Mouse (Mus musculus): ENCODE data around the gene Card10. TPM values are rescaled to one million over a fixed set of nuclear protein-coding genes. Genes with fewer than 3 reads are reported as not detected.

The Card10 gene
- polyA plus RNA-seq, 1 experiment, result 13.0 TPM

DNA sequence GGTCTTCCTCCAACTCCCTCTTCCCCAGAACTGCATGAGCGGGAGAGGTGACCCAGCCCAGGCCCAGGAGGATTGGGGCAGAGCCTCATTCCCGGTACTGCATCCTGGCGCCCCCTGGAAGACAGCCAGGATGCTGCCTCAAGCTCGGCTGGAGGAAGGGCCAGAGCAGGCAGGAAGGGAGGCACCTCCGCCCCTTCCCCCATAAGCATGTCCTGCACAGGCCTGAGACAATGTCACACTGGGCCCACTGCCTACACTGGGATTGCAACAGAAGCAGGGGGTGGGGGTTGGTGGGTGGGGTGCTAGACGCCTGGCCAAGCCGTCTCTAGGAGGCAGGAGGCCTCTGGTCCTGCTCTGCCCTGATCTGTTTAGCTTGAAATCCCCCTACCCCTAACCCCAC, 16.9 kb downstream of the Card10 start:
- WGBS, result 78% methylated on average over 7 of the region's 7 CpGs
- DNase-seq, result no peak

GRCm38 (mm10) chr15:78785258-78785657, 17.6 kb downstream of the Card10 start:
- no peak overlapping the region for H3K4me3 ChIP-seq (ENCODE audit: control insufficient read depth, insufficient read depth, low read length)
- no peak for DNase-seq
- no peak for TF ChIP-seq CTCF (IDR thresholded peaks at IDR 0.05; ENCODE audit: borderline replicate concordance, control insufficient read depth, extremely low read depth, insufficient read depth, low read length, poor library complexity)
- TF ChIP-seq POLR2A (IDR thresholded peaks at IDR 0.05; ENCODE audit: control insufficient read depth, extremely low read depth, insufficient read depth, low read length, poor library complexity), result no peak
- no peaks in the 10 kb centered on the region for H3K36me3 ChIP-seq (ENCODE audit: control insufficient read depth, insufficient read depth, low read length)
- WGBS, result 97% methylated on average over 7 of the region's 7 CpGs
- no peaks in the 10 kb centered on the region for H3K27me3 ChIP-seq (ENCODE audit: control insufficient read depth, insufficient read depth, low read length)
- no peak overlapping the region for H3K27ac ChIP-seq (ENCODE audit: control insufficient read depth, insufficient read depth, low read length)
- no peaks in the 10 kb centered on the region for H3K4me1 ChIP-seq (replicated peaks; ENCODE audit: control insufficient read depth, insufficient read depth, low read length)

More for the DNA sequence above, 16.9 kb downstream of the Card10 start:
- TF ChIP-seq CTCF (IDR thresholded peaks at IDR 0.05; ENCODE audit: borderline replicate concordance, control insufficient read depth, extremely low read depth, insufficient read depth, low read length, poor library complexity) (no peak), POLR2A (IDR thresholded peaks at IDR 0.05; ENCODE audit: control insufficient read depth, extremely low read depth, insufficient read depth, low read length, poor library complexity) (no peak)
- Histone ChIP-seq H3K4me3 (ENCODE audit: control insufficient read depth, insufficient read depth, low read length) (no peak overlapping the region), H3K27ac (ENCODE audit: control insufficient read depth, insufficient read depth, low read length) (no peak overlapping the region), H3K27me3 (ENCODE audit: control insufficient read depth, insufficient read depth, low read length) (no peaks in the 10 kb centered on the region), H3K36me3 (ENCODE audit: control insufficient read depth, insufficient read depth, low read length) (no peaks in the 10 kb centered on the region), H3K4me1 (replicated peaks; ENCODE audit: control insufficient read depth, insufficient read depth, low read length) (0 out of 2 replicates have a peak, but pooled peaks cover 6% of the 10 kb centered on the region)

DNA sequence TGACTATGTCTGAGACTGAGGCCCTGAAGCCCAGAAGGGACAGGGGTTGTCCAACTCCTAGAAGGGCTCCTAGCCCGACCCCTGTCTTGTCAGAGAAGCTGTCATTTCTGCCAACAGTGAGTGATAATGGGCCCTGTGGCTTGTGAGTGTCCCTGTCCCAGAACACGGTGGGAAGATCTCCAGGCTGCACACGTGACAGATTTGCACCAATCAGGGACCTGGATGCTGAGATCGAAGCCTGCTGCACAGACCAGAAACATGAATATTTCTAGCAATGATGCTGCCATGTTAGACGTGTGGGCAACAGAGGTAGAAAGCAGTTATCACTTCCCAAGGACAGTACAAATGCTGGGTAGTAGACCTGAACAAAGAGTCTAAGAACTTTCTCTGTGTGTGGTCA, 18.3 kb downstream of the Card10 start:
- no peaks in the 10 kb centered on the region for H3K36me3 ChIP-seq (ENCODE audit: control insufficient read depth, insufficient read depth, low read length)
- no peak for DNase-seq
- no peaks in the 10 kb centered on the region for H3K4me1 ChIP-seq (replicated peaks; ENCODE audit: control insufficient read depth, insufficient read depth, low read length)
- H3K27me3 ChIP-seq (ENCODE audit: control insufficient read depth, insufficient read depth, low read length), result no peaks in the 10 kb centered on the region
- WGBS, result 94% methylated on average over 5 of the region's 5 CpGs
- H3K4me3 ChIP-seq (ENCODE audit: control insufficient read depth, insufficient read depth, low read length), result no peak overlapping the region
- TF ChIP-seq POLR2A (IDR thresholded peaks at IDR 0.05; ENCODE audit: control insufficient read depth, extremely low read depth, insufficient read depth, low read length, poor library complexity) (no peak), CTCF (IDR thresholded peaks at IDR 0.05; ENCODE audit: borderline replicate concordance, control insufficient read depth, extremely low read depth, insufficient read depth, low read length, poor library complexity) (no peak)
- H3K27ac ChIP-seq (ENCODE audit: control insufficient read depth, insufficient read depth, low read length), result no peak overlapping the region

- DNase-seq, result no peak
- no peaks in the 10 kb centered on the region for H3K4me1 ChIP-seq (replicated peaks; ENCODE audit: control insufficient read depth, insufficient read depth, low read length)
- H3K27ac ChIP-seq (ENCODE audit: control insufficient read depth, insufficient read depth, low read length), result no peak overlapping the region
Observed at GRCm38 (mm10) chr15:78782348-78783103, 20.3 kb downstream of the Card10 start.

GRCm38 (mm10) chr15:78780908-78781307, 21.9 kb downstream of the Card10 start:
- Histone ChIP-seq H3K27ac (ENCODE audit: control insufficient read depth, insufficient read depth, low read length) (no peak overlapping the region), H3K36me3 (ENCODE audit: control insufficient read depth, insufficient read depth, low read length) (no peaks in the 10 kb centered on the region)

More at GRCm38 (mm10) chr15:78782348-78783103, 20.3 kb downstream of the Card10 start:
- WGBS, result 88% methylated on average over 14 of the region's 14 CpGs
- no peaks in the 10 kb centered on the region for H3K36me3 ChIP-seq (ENCODE audit: control insufficient read depth, insufficient read depth, low read length)
- H3K27me3 ChIP-seq (ENCODE audit: control insufficient read depth, insufficient read depth, low read length), result no peaks in the 10 kb centered on the region
- TF ChIP-seq CTCF (IDR thresholded peaks at IDR 0.05; ENCODE audit: borderline replicate concordance, control insufficient read depth, extremely low read depth, insufficient read depth, low read length, poor library complexity), result no peak
- no peak for TF ChIP-seq POLR2A (IDR thresholded peaks at IDR 0.05; ENCODE audit: control insufficient read depth, extremely low read depth, insufficient read depth, low read length, poor library complexity)
- no peak overlapping the region for H3K4me3 ChIP-seq (ENCODE audit: control insufficient read depth, insufficient read depth, low read length)

GRCm38 (mm10) chr15:78780359-78780758, 22.5 kb downstream of the Card10 start:
- no peak for DNase-seq
- Histone ChIP-seq H3K36me3 (ENCODE audit: control insufficient read depth, insufficient read depth, low read length) (no peaks in the 10 kb centered on the region), H3K4me3 (ENCODE audit: control insufficient read depth, insufficient read depth, low read length) (no peak overlapping the region), H3K4me1 (replicated peaks; ENCODE audit: control insufficient read depth, insufficient read depth, low read length) (no peaks in the 10 kb centered on the region), H3K27ac (ENCODE audit: control insufficient read depth, insufficient read depth, low read length) (no peak overlapping the region), H3K27me3 (ENCODE audit: control insufficient read depth, insufficient read depth, low read length) (no peaks in the 10 kb centered on the region)
- TF ChIP-seq CTCF (IDR thresholded peaks at IDR 0.05; ENCODE audit: borderline replicate concordance, control insufficient read depth, extremely low read depth, insufficient read depth, low read length, poor library complexity) (no peak), POLR2A (IDR thresholded peaks at IDR 0.05; ENCODE audit: control insufficient read depth, extremely low read depth, insufficient read depth, low read length, poor library complexity) (no peak)
- 99% methylated on average over 14 of the region's 14 CpGs for WGBS

More at GRCm38 (mm10) chr15:78780908-78781307, 21.9 kb downstream of the Card10 start:
- no peak for TF ChIP-seq POLR2A (IDR thresholded peaks at IDR 0.05; ENCODE audit: control insufficient read depth, extremely low read depth, insufficient read depth, low read length, poor library complexity)
- no peak for TF ChIP-seq CTCF (IDR thresholded peaks at IDR 0.05; ENCODE audit: borderline replicate concordance, control insufficient read depth, extremely low read depth, insufficient read depth, low read length, poor library complexity)
- no peak overlapping the region for H3K4me3 ChIP-seq (ENCODE audit: control insufficient read depth, insufficient read depth, low read length)
- H3K4me1 ChIP-seq (replicated peaks; ENCODE audit: control insufficient read depth, insufficient read depth, low read length), result no peaks in the 10 kb centered on the region
- WGBS, result 95% methylated on average over 7 of the region's 7 CpGs
- no peak for DNase-seq
- no peaks in the 10 kb centered on the region for H3K27me3 ChIP-seq (ENCODE audit: control insufficient read depth, insufficient read depth, low read length)
